Mouse (Mus musculus): Measurements from ENCODE around the gene Fbxo40.

DNA sequence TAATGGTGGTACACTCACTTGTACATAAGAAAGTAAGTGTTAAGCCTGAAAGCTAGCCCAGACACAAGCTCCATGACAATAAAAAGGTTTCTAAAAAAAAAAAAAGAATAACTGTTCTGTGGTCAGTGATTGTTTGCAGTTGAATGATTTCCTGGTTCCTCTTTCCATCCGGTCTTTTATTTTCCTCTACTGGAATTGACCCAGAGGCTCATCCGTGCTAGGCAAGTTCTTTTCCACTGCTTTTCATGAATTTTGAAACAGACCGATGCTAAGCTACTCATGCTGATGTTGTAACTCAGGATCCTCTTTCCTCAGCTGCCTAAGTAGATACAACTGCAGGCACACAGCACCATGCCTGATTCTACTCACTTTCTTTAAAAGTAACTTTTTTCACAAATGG, 69.9 kb downstream of the Fbxo40 start:
- TF ChIP-seq EP300 (IDR thresholded peaks at IDR 0.05) = no peak
- TF ChIP-seq CTCF (IDR thresholded peaks at IDR 0.05) = no peak
